Mouse (Mus musculus): ENCODE data around the gene Mrps18b. TPM values are rescaled to one million over a fixed set of nuclear protein-coding genes. Genes with fewer than 3 reads are reported as not detected.

Mrps18b gene
- polyA plus RNA-seq, 1 experiment from 2014 or later, result 75.7 TPM

GRCm38 (mm10) chr17:35917463-35918251, 1.5 kb upstream of the Mrps18b start:
- peak overlapping the region; percentile 98 for H3K27ac ChIP-seq (replicated peaks)
- peak overlapping the region; percentile 76 for H3K9ac ChIP-seq
- 0% methylated on average over 13 of the region's 13 CpGs for WGBS
- ATAC-seq (ENCODE audit: insufficient number of reproducible peaks, low FRiP score, low TSS enrichment, low read depth), result no peak
- H3K4me3 ChIP-seq (replicated peaks), result peak overlapping the region; percentile 80
- H3K27me3 ChIP-seq, result no peaks in the 10 kb centered on the region
- peaks cover 8% of the 10 kb centered on the region for H3K36me3 ChIP-seq
- no peaks in the 10 kb centered on the region for H3K9me3 ChIP-seq (replicated peaks)
- H3K4me2 ChIP-seq (replicated peaks), result peak overlapping the region; percentile 86
- peaks cover 31% of the 10 kb centered on the region for H3K4me1 ChIP-seq

GRCm38 (mm10) chr17:35917143-35917462, 914 bp upstream of the Mrps18b start:
- Histone ChIP-seq H3K36me3 (peaks cover 14% of the 10 kb centered on the region), H3K4me3 (replicated peaks) (peak overlapping the region; percentile 80), H3K27me3 (no peaks in the 10 kb centered on the region), H3K9me3 (replicated peaks) (no peaks in the 10 kb centered on the region), H3K4me2 (replicated peaks) (peak overlapping the region; percentile 86), H3K4me1 (peaks cover 31% of the 10 kb centered on the region), H3K9ac (peak overlapping the region; percentile 76), H3K27ac (replicated peaks) (peak overlapping the region; percentile 98)
- WGBS, result 1% methylated on average over 8 of the region's 8 CpGs
- ATAC-seq (ENCODE audit: insufficient number of reproducible peaks, low FRiP score, low TSS enrichment, low read depth), result no peak

GRCm38 (mm10) chr17:35915538-35916296, 472 bp downstream of the Mrps18b start:
- ATAC-seq (ENCODE audit: insufficient number of reproducible peaks, low FRiP score, low TSS enrichment, low read depth), result 0 out of 2 replicates have a peak, but pooled peaks have one; percentile 0
- peak overlapping the region; percentile 98 for H3K27ac ChIP-seq (replicated peaks)
- H3K9me3 ChIP-seq (replicated peaks), result no peaks in the 10 kb centered on the region
- H3K4me3 ChIP-seq (replicated peaks), result peak overlapping the region; percentile 80
- WGBS, result 2% methylated on average over 28 of the region's 28 CpGs
- H3K4me1 ChIP-seq, result peaks cover 29% of the 10 kb centered on the region
- H3K4me2 ChIP-seq (replicated peaks), result peak overlapping the region; percentile 80
- H3K36me3 ChIP-seq, result peaks cover 25% of the 10 kb centered on the region
- no peaks in the 10 kb centered on the region for H3K27me3 ChIP-seq
- peak overlapping the region; percentile 64 for H3K9ac ChIP-seq

- 83% methylated on average over 6 of the region's 6 CpGs for WGBS
- Histone ChIP-seq H3K27me3 (no peaks in the 10 kb centered on the region), H3K27ac (replicated peaks) (no peak overlapping the region), H3K9ac (no peak overlapping the region), H3K4me3 (replicated peaks) (peak overlapping the region; percentile 80), H3K36me3 (peaks cover 25% of the 10 kb centered on the region), H3K4me2 (replicated peaks) (peak overlapping the region; percentile 80), H3K4me1 (peaks cover 21% of the 10 kb centered on the region), H3K9me3 (replicated peaks) (no peaks in the 10 kb centered on the region)
- no peak for ATAC-seq (ENCODE audit: insufficient number of reproducible peaks, low FRiP score, low TSS enrichment, low read depth)
Observed at GRCm38 (mm10) chr17:35914975-35915374, 1.2 kb downstream of the Mrps18b start.

GRCm38 (mm10) chr17:35909919-35910369, 6.2 kb downstream of the Mrps18b start, which contains the start of gene Atat1:
TSS of gene Atat1 (minus strand) at chr17:35910075.
- Histone ChIP-seq H3K9me3 (replicated peaks) (no peaks in the 10 kb centered on the region), H3K4me2 (replicated peaks) (peak within 1 kb of the TSS; percentile 82), H3K4me3 (replicated peaks) (peak within 1 kb of the TSS; percentile 76), H3K27me3 (no peaks in the 10 kb centered on the region), H3K27ac (replicated peaks) (peak within 1 kb of the TSS; percentile 80), H3K4me1 (peaks cover 24% of the 10 kb centered on the region), H3K36me3 (peaks cover 52% of the 10 kb centered on the region), H3K9ac (peak within 1 kb of the TSS; percentile 62)
- ATAC-seq (ENCODE audit: insufficient number of reproducible peaks, low FRiP score, low TSS enrichment, low read depth), result peak; percentile 74
- WGBS, result 3% methylated on average over 25 of the region's 25 CpGs

GRCm38 (mm10) chr17:35909186-35909918, 6.8 kb downstream of the Mrps18b start:
- Histone ChIP-seq H3K27me3 (no peaks in the 10 kb centered on the region), H3K4me2 (replicated peaks) (peak overlapping the region; percentile 82), H3K36me3 (peaks cover 54% of the 10 kb centered on the region), H3K4me3 (replicated peaks) (peak overlapping the region; percentile 76), H3K27ac (replicated peaks) (peak overlapping the region; percentile 80), H3K9ac (peak overlapping the region; percentile 62), H3K4me1 (peaks cover 18% of the 10 kb centered on the region), H3K9me3 (replicated peaks) (no peaks in the 10 kb centered on the region)
- WGBS, result 14% methylated on average over 20 of the region's 20 CpGs
- ATAC-seq (ENCODE audit: insufficient number of reproducible peaks, low FRiP score, low TSS enrichment, low read depth), result 0 out of 2 replicates have a peak, but pooled peaks have one; percentile 28

GRCm38 (mm10) chr17:35907609-35908008, 8.6 kb downstream of the Mrps18b start:
- Histone ChIP-seq H3K27me3 (no peaks in the 10 kb centered on the region), H3K4me3 (replicated peaks) (no peak overlapping the region), H3K27ac (replicated peaks) (no peak overlapping the region), H3K9ac (no peak overlapping the region), H3K9me3 (replicated peaks) (no peaks in the 10 kb centered on the region), H3K4me2 (replicated peaks) (no peak overlapping the region), H3K36me3 (peaks cover 59% of the 10 kb centered on the region), H3K4me1 (peaks cover 18% of the 10 kb centered on the region)
- ATAC-seq (ENCODE audit: insufficient number of reproducible peaks, low FRiP score, low TSS enrichment, low read depth), result no peak
- WGBS, result 76% methylated on average over 2 of the region's 2 CpGs

GRCm38 (mm10) chr17:35905587-35905986, 10.6 kb downstream of the Mrps18b start:
- no peaks in the 10 kb centered on the region for H3K27me3 ChIP-seq
- H3K9me3 ChIP-seq (replicated peaks), result no peaks in the 10 kb centered on the region
- H3K4me3 ChIP-seq (replicated peaks), result no peak overlapping the region
- peaks cover 48% of the 10 kb centered on the region for H3K36me3 ChIP-seq
- no peak overlapping the region for H3K4me2 ChIP-seq (replicated peaks)
- 94% methylated on average over 1 of the region's 1 CpGs for WGBS
- H3K9ac ChIP-seq, result no peak overlapping the region
- no peak overlapping the region for H3K27ac ChIP-seq (replicated peaks)
- H3K4me1 ChIP-seq, result peaks cover 18% of the 10 kb centered on the region
- no peak for ATAC-seq (ENCODE audit: insufficient number of reproducible peaks, low FRiP score, low TSS enrichment, low read depth)

- ATAC-seq (ENCODE audit: insufficient number of reproducible peaks, low FRiP score, low TSS enrichment, low read depth), result no peak
- H3K36me3 ChIP-seq, result peaks cover 62% of the 10 kb centered on the region
- WGBS, result 76% methylated on average over 4 of the region's 4 CpGs
- peaks cover 11% of the 10 kb centered on the region for H3K4me1 ChIP-seq
- H3K27ac ChIP-seq (replicated peaks), result peak overlapping the region; percentile 48; the same call in 1 of the 2 replicates
- H3K9ac ChIP-seq, result no peak overlapping the region
- H3K4me3 ChIP-seq (replicated peaks), result no peak overlapping the region
- no peaks in the 10 kb centered on the region for H3K27me3 ChIP-seq
- no peaks in the 10 kb centered on the region for H3K9me3 ChIP-seq (replicated peaks)
- H3K4me2 ChIP-seq (replicated peaks), result no peak overlapping the region
Observed at GRCm38 (mm10) chr17:35903992-35904355, 12.2 kb downstream of the Mrps18b start.

GRCm38 (mm10) chr17:35903343-35903991, 12.7 kb downstream of the Mrps18b start:
- Histone ChIP-seq H3K36me3 (peaks cover 63% of the 10 kb centered on the region), H3K4me1 (peaks cover 6% of the 10 kb centered on the region), H3K9me3 (replicated peaks) (no peaks in the 10 kb centered on the region), H3K4me2 (replicated peaks) (no peak overlapping the region), H3K27me3 (no peaks in the 10 kb centered on the region), H3K27ac (replicated peaks) (0 out of 2 replicates have a peak overlapping the region, but pooled peaks have one; percentile 48), H3K9ac (no peak overlapping the region), H3K4me3 (replicated peaks) (no peak overlapping the region)
- WGBS, result 86% methylated on average over 9 of the region's 9 CpGs
- ATAC-seq (ENCODE audit: insufficient number of reproducible peaks, low FRiP score, low TSS enrichment, low read depth), result no peak

Measured in embryonic facial prominence, embryonic 15.5 days (tissue).